Comparison of ENCODE assay signal across 9 mouse cellular contexts in genomic region chr5:143434421-143434820, GRCm38 (mm10). TPM values are rescaled to one million over a fixed set of nuclear protein-coding genes. Genes with fewer than 3 reads are reported as not detected.
DNase-seq lines count a peak whose midpoint lies in the region; ATAC-seq and TF ChIP-seq lines count a peak whose summit lies in the region.
"Had no signal": no experiment of that assay in that cellular context is flagged by ENCODE, and none has a peak within 500 bp of the region (broad histone marks: within the 10 kb centered on the region; RNA-seq: fewer than 3 reads in every experiment).

No protein-coding gene starts in this region.

- no peak overlapping the region for H3ac ChIP-seq in C2C12 (ENCODE audit: control insufficient read depth, insufficient read length, low read depth)

- no peaks in the 10 kb centered on the region for H3K9me3 ChIP-seq in liver, embryonic 14.5 days (ENCODE audit: control insufficient read depth, low read length)
- H3K9me3 ChIP-seq: limb, embryonic 12.5 days had no signal

- no peaks in the 10 kb centered on the region for H3K27me3 ChIP-seq in C2C12 (ENCODE audit: control insufficient read depth, insufficient read depth, insufficient read length)
- no peaks in the 10 kb centered on the region for H3K27me3 ChIP-seq in liver, embryonic 14.5 days (ENCODE audit: control insufficient read depth, insufficient read depth, low read length)
- H3K27me3 ChIP-seq: limb, embryonic 12.5 days had no signal

- peak; percentile 57 for TF ChIP-seq CTCF in C2C12 (IDR thresholded peaks at IDR 0.05; ENCODE audit: control insufficient read depth, insufficient read depth, insufficient read length)
- peak; percentile 96 for TF ChIP-seq CTCF in liver, embryonic 14.5 days (IDR thresholded peaks at IDR 0.05; ENCODE audit: low read depth)

- TF ChIP-seq EP300 in liver, embryonic 14.5 days (IDR thresholded peaks at IDR 0.05; ENCODE audit: low read depth): no peak

- H3K4me2 ChIP-seq in liver, embryonic 14.5 days (ENCODE audit: low read depth): no peak overlapping the region
- H3K4me2 ChIP-seq: limb, embryonic 12.5 days had no signal

- H3K4me1 ChIP-seq in liver, embryonic 14.5 days (replicated peaks; ENCODE audit: control insufficient read depth in 2 of 2, insufficient read depth in 2 of 2, low read length in 1 of 2): no peaks in the 10 kb centered on the region

- H3K79me3 ChIP-seq in C2C12 (ENCODE audit: low read depth): no peaks in the 10 kb centered on the region

- no peaks in the 10 kb centered on the region for H3K79me2 ChIP-seq in C2C12 (ENCODE audit: control insufficient read depth, insufficient read depth)

- no peaks in the 10 kb centered on the region for H3K36me3 ChIP-seq in C2C12 (ENCODE audit: control insufficient read depth, insufficient read depth)
- no peaks in the 10 kb centered on the region for H3K36me3 ChIP-seq in liver, embryonic 14.5 days (replicated peaks; ENCODE audit: control insufficient read depth, insufficient read depth, low read depth)
- H3K36me3 ChIP-seq: limb, embryonic 12.5 days had no signal

- H3K9ac ChIP-seq in liver, embryonic 14.5 days (replicated peaks): no peak overlapping the region
- H3K9ac ChIP-seq: limb, embryonic 12.5 days had no signal

- H3K27ac ChIP-seq in liver, embryonic 14.5 days: no peak overlapping the region

- no peak overlapping the region for H3K4me3 ChIP-seq in C2C12 (ENCODE audit: insufficient read depth, poor library complexity, severe bottlenecking)
- no peak overlapping the region for H3K4me3 ChIP-seq in liver, embryonic 14.5 days (ENCODE audit: insufficient read depth in 1 of 2, low read depth in 2 of 2, low read length in 2 of 2)
- H3K4me3 ChIP-seq: limb, embryonic 12.5 days had no signal

- peak; percentile 94 for ATAC-seq in erythroblast, adult 5-6 weeks (replicated peaks; ENCODE audit: low FRiP score, poor library complexity, severe bottlenecking)
- ATAC-seq in liver, embryonic 14.5 days (ENCODE audit: insufficient read depth): peak; percentile 63; the same call in 1 of the 2 replicates

- peak; percentile 87 for DNase-seq in 3T3-L1 (ENCODE audit: low read depth, low spot score)
- DNase-seq in adrenal gland, postnatal 4 days (ENCODE audit: low spot score in 2 of 2): peak; percentile 46 to 62
- DNase-seq in kidney, adult 8-10 months: peak; percentile 49 to 80
- DNase-seq in liver, embryonic 14.5 days (ENCODE audit: low read depth in 3 of 3, low spot score in 3 of 3): peak; percentile 44 to 64 (median 61)
- peak; percentile 76 for DNase-seq in retina, postnatal 7 days (ENCODE audit: low read depth, low spot score)
- peak; percentile 41 to 68 for DNase-seq in urinary bladder, postnatal 4 days (ENCODE audit: low spot score in 2 of 2)

- WGBS in liver, embryonic 14.5 days (ENCODE audit: insufficient replicate concordance): 4% methylated on average over 4 of the region's 4 CpGs

TF ChIP-seq in C2C12, 6 proteins besides CTCF, POLR2A, EP300 and RAD21:
- no peak for TF ChIP-seq USF1 (IDR thresholded peaks at IDR 0.05; ENCODE audit: low read depth)
- peak; percentile 78 for TF ChIP-seq MYOD1 (IDR thresholded peaks at IDR 0.05; ENCODE audit: control insufficient read depth, insufficient read length, low read depth)

RNA-seq across cellular contexts. Expression of gene Daglb, which starts 30.0 kb away (rescaled TPM):
- polyA plus RNA-seq in C2C12 (2012; fragmentation: generic; extraction: Trizol): 3.7 TPM
- total RNA-seq in adrenal gland, postnatal 4 days (2021): 10 to 100 TPM; 13.4 to 13.5 TPM
- 5.2 and 6.7 TPM in 2 replicates for total RNA-seq in erythroblast, adult 5-6 weeks (2015; ENCODE audit: low replicate concordance)
- total RNA-seq in erythroblast, adult 5-6 weeks (2017; ENCODE audit: low replicate concordance): 7.1 and 8.8 TPM in 2 replicates
- 4.9 TPM in 2 replicates for polyA plus RNA-seq in liver, embryonic 14.5 days (2012; rRNA removed)
- polyA plus RNA-seq in liver, embryonic 14.5 days (2014; fragmentation: Nextera tagmentation; extraction: Ambion mirVana): 4.5 and 5.4 TPM in 2 replicates

RNA-seq across cellular contexts. Expression of gene Kdelr2, which starts 30.8 kb away (rescaled TPM):
- polyA plus RNA-seq in C2C12 (2012; fragmentation: generic; extraction: Trizol): 131 TPM
- total RNA-seq in adrenal gland, postnatal 4 days (2021): 100 to 1,000 TPM; 129 to 136 TPM
- 17.6 and 19.6 TPM in 2 replicates for total RNA-seq in erythroblast, adult 5-6 weeks (2015; ENCODE audit: low replicate concordance)
- 15.5 and 29.2 TPM in 2 replicates for total RNA-seq in erythroblast, adult 5-6 weeks (2017; ENCODE audit: low replicate concordance)
- 35.3 and 39.9 TPM in 2 replicates for polyA plus RNA-seq in liver, embryonic 14.5 days (2012; rRNA removed)
- 134 and 135 TPM in 2 replicates for polyA plus RNA-seq in liver, embryonic 14.5 days (2014; fragmentation: Nextera tagmentation; extraction: Ambion mirVana)

Comparison
In these comparisons a context has a peak if more than half of its experiments do, and no peak if none do; other contexts are left out.
1. RNA of gene Kdelr2, which starts 30.8 kb away (total RNA-seq): 129 to 136 TPM in adrenal gland, postnatal 4 days; 15.5 to 29.2 TPM in erythroblast, adult 5-6 weeks; every median in the first group is over 4 times any median in the second.
2. Peak in every context shown above with its lines, with median percentiles within 50 percentile points of each other: DNase-seq.